Mouse (Mus musculus) megakaryocyte-erythroid progenitor cell, adult 5 weeks (primary cell): Measurements from ENCODE around the gene Olfr1425. TPM values are rescaled to one million over a fixed set of nuclear protein-coding genes. Genes with fewer than 3 reads are reported as not detected.

Experiments
- polyA plus RNA-seq: library from polyadenylated mRNA; stranded (reverse); fragments of >175 nt; gene quantifications from 2 replicates; pipeline ENCODE4 v1.2.3, GENCODE M21; 2012

The Olfr1425 gene
- not detected in 2 replicates for polyA plus RNA-seq

GRCm38 (mm10) chr19:12077631-12078030 is at the start of gene Olfr1425:
Olfr1425 (minus strand) TSS chr19:12077731.

GRCm38 (mm10) chr19:12123103-12123502 is 45.6 kb upstream of the Olfr1425 start, which contains the start of gene Olfr76:
Olfr76 (minus strand) TSS chr19:12123203.

DNA sequence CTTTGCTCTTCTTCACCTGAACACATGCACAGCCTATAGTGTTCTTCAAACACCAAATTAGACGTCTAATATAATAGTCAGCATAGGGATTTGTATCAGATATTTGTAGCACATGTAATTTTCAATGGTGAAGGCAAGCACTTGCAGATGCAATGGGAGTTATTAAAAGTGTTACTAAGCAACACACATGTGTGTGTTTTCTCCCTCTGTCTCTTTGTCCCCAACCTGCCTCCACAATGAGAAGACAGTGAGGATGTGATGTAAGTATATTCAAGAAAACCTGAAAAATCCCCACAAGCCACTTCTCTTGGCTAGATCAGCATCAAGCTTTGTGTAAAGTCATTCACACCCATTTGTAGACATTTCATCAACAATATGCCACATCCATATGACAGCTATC is 38.3 kb upstream of the Olfr1425 start, which contains the start of gene Olfr1428:
Gene Olfr1428 (minus strand): TSS at position 101 of the 400 bp plus-strand sequence.

DNA sequence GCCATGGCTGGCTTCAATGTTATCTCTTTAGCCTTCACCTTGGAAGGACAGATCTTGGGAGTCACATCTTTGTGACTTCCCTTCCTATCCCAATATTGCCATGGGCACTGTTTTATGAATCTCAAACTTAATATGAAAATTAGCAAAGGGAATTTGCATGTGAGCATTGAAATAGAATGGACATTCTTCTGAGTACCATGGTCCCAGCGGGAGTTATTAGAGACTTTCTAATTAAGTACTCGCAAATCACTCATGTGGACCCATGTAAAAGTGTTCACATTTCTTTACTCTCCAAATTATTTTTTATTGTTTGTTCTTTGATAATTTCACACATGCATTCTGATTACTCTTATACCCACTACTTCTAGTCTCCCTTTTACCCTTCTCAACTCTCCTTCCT is 25.7 kb upstream of the Olfr1425 start, which contains the start of gene Olfr1427:
Gene Olfr1427 (minus strand): TSS at position 101 of the 400 bp plus-strand sequence.

DNA sequence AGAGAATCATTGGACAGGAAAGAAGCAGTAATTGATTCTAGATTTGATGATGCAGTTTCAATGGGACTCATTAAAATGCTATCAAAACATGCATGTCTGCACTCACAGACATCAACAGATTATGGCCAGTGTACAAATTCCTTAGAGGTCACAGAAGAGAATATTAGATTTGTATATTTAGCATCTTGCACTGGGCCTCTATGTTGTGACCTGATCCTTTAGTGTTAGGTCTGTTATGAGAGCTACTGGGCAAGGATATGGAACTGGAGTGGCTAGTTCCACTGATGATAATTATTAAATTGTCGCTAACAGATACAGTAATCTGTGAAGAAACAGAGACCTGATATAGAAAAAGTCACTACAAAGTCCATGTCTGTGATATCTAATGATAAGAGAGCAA is 14.4 kb upstream of the Olfr1425 start, which contains the start of gene Olfr1426:
Gene Olfr1426 (minus strand): TSS at position 101 of the 400 bp plus-strand sequence.

DNA sequence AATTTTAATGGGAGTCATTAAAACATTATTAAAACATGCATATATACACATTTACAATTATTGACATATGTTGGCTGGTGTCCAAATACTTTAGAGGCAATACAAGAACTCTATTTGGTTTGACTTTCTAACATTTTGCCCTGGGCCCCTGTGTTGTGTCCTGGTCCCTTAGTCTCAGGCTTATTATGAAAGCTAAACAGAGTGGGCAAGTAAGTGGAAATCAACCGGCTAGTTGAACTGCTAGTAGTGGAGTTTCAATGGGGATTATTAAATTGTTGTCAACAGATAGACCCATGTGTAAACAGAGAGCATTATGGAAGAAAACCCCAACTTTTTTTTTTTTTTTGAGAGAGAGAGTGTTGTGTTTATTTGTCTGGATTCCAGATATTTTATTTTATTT is 14.9 kb downstream of the Olfr1425 start, which contains the start of gene Olfr1424:
Gene Olfr1424 (minus strand): TSS at position 101 of the 400 bp plus-strand sequence.

GRCm38 (mm10) chr19:12041217-12041616 is 36.3 kb downstream of the Olfr1425 start, which contains the start of gene Olfr1423:
Olfr1423 (minus strand) TSS chr19:12041317.

Other genes starting within 250 kb of the Olfr1425 start
- gene Olfr1417, start 238.5 kb downstream of the Olfr1425 start, polyA plus RNA-seq, result not detected in 2 replicates
- not detected in 2 replicates for gene Olfr1418, start 216.7 kb downstream of the Olfr1425 start, polyA plus RNA-seq
- not detected in 2 replicates for gene Olfr1419, start 202.6 kb downstream of the Olfr1425 start, polyA plus RNA-seq
- gene Olfr1420, start 191.2 kb downstream of the Olfr1425 start, polyA plus RNA-seq, result not detected in 2 replicates
- gene Patl1, start 165.3 kb downstream of the Olfr1425 start, polyA plus RNA-seq, result 11.8 and 12.1 TPM in 2 replicates
- gene Osbp, start 111.8 kb downstream of the Olfr1425 start, polyA plus RNA-seq, result 11.0 and 11.2 TPM in 2 replicates
- gene Olfr1423, start 36.4 kb downstream of the Olfr1425 start, polyA plus RNA-seq, result not detected in 2 replicates
- not detected in 2 replicates for gene Olfr1424, start 15.0 kb downstream of the Olfr1425 start, polyA plus RNA-seq
- not detected in 2 replicates for gene Olfr1426, start 14.3 kb upstream of the Olfr1425 start, polyA plus RNA-seq
- gene Olfr1427, start 25.6 kb upstream of the Olfr1425 start, polyA plus RNA-seq, result 0.03 TPM in 1 of 2 replicates, not detected in the other
- gene Olfr1428, start 38.2 kb upstream of the Olfr1425 start, polyA plus RNA-seq, result not detected in 2 replicates
- gene Olfr76, start 45.5 kb upstream of the Olfr1425 start, polyA plus RNA-seq, result not detected in 2 replicates
- gene Olfr1555-ps1, start 92.4 kb upstream of the Olfr1425 start, polyA plus RNA-seq, result not detected in 2 replicates
- gene Olfr1431, start 122.9 kb upstream of the Olfr1425 start, polyA plus RNA-seq, result not detected in 2 replicates
- gene Olfr1432, start 154.9 kb upstream of the Olfr1425 start, polyA plus RNA-seq, result not detected in 2 replicates
- gene Olfr262, start 163.9 kb upstream of the Olfr1425 start, polyA plus RNA-seq, result not detected in 2 replicates
- not detected in 2 replicates for gene Olfr235, start 183.3 kb upstream of the Olfr1425 start, polyA plus RNA-seq
- not detected in 2 replicates for gene Olfr1434, start 202.1 kb upstream of the Olfr1425 start, polyA plus RNA-seq
- gene Olfr1436, start 221.4 kb upstream of the Olfr1425 start, polyA plus RNA-seq, result not detected in 2 replicates
- gene Olfr1437, start 247.4 kb upstream of the Olfr1425 start, polyA plus RNA-seq, result not detected in 2 replicates